Mouse (Mus musculus): ENCODE data around the gene Gm28036.

DNA sequence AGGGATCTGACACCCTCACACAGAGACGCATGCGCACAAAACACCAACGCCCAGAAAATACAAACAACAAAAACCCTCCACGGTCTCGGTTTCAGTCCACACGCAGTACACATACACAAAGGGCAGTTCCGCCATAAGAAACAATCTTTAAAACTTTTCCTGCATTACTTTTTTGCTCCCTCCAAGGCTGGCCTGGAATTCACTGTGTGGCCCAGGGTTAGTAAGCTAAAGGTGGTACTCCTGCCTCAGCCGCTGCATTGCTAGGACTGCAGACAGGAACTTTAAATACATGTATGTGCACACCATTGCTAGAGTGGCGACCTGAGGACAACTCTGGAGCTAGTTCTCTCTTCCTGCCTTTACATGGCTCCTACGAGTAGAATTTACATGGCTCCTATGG, 55.7 kb downstream of the Gm28036 start:
- TF ChIP-seq POLR2A (IDR thresholded peaks at IDR 0.05; ENCODE audit: low read depth, low read length) (no peak), CTCF (conservative IDR thresholded peaks at IDR 0.05; ENCODE audit: insufficient read depth, insufficient read length, low read depth, low read length) (no peak)
